Mouse (Mus musculus) MEL (cell line): ENCODE measurements around the gene Olfr231. TPM values are rescaled to one million over a fixed set of nuclear protein-coding genes. Genes with fewer than 3 reads are reported as not detected.

Experiments
- DNase-seq: peaks from one replicate; pipeline ENCODE4 v3.0.0; 2011; ENCODE audit warnings: low read depth, low spot score
- H3K27ac ChIP-seq: 2 replicates; pipeline ENCODE4 v1.5.1; 2012; ENCODE audit warnings: low read depth, mild to moderate bottlenecking, control low read depth, low read length, moderate library complexity; ENCODE audit not compliant: control insufficient read depth
- H3K27me3 ChIP-seq, 2 experiments: fragments of 150-350 bp in 1 of 2; sonication (generic) in 1 of 2; 2 replicates each; pipeline ENCODE4 v1.6.1; 2012; ENCODE audit warnings: low read length in 2 of 2, mild to moderate bottlenecking in 2 of 2, improper control_type of control experiment in 1 of 2, moderate library complexity in 1 of 2; ENCODE audit not compliant: insufficient read depth in 2 of 2, control insufficient read depth in 1 of 2
- H3K36me3 ChIP-seq, 2 experiments: 2 replicates each; pipeline ENCODE4 v1.6.1; 2012 to 2014; ENCODE audit warnings: low read length in 2 of 2, improper control_type of control experiment in 1 of 2, inconsistent platforms in 1 of 2, mild to moderate bottlenecking in 1 of 2; ENCODE audit not compliant: insufficient read depth in 2 of 2, control insufficient read depth in 1 of 2
- H3K4me1 ChIP-seq, 2 experiments: fragments of 150-350 bp in 1 of 2; sonication (generic) in 1 of 2; 2 replicates each; pipeline ENCODE4 v1.6.1; 2012; ENCODE audit warnings: low read length in 2 of 2, improper control_type of control experiment in 1 of 2, mild to moderate bottlenecking in 1 of 2; ENCODE audit not compliant: insufficient read depth in 2 of 2, control insufficient read depth in 1 of 2
- H3K4me3 ChIP-seq, 2 experiments: fragments of 150-350 bp in 1 of 2; sonication (generic) in 1 of 2; 2 replicates each; pipeline ENCODE4 v1.5.1; 2012; ENCODE audit warnings: low read depth in 2 of 2, low read length in 2 of 2, mild to moderate bottlenecking in 2 of 2, moderate library complexity in 2 of 2, control low read depth in 1 of 2, improper control_type of control experiment in 1 of 2; ENCODE audit not compliant: control insufficient read depth in 1 of 2, insufficient read depth in 1 of 2
- H3K79me2 ChIP-seq: 2 replicates; pipeline ENCODE4 v1.6.1; 2012; ENCODE audit warnings: mild to moderate bottlenecking, low read length, moderate library complexity; ENCODE audit not compliant: control insufficient read depth, poor library complexity, insufficient read depth
- H3K9ac ChIP-seq: 2 replicates; pipeline ENCODE4 v1.6.1; 2012; ENCODE audit warnings: low read depth, mild to moderate bottlenecking, control low read depth, low read length, moderate library complexity; ENCODE audit not compliant: control insufficient read depth, poor library complexity, severe bottlenecking
- H3K9me3 ChIP-seq: fragments of 150-350 bp; sonication (generic); replicated peaks from 2 replicates; pipeline ENCODE4 v1.6.1; 2012; ENCODE audit warnings: mild to moderate bottlenecking, low read length, improper control_type of control experiment, moderate library complexity; ENCODE audit not compliant: insufficient read depth
- BHLHE40 ChIP-seq: IDR thresholded peaks from 2 replicates; pipeline ENCODE4 v1.6.1; 2012; ENCODE audit warnings: low read depth, mild to moderate bottlenecking, inconsistent platforms, low read length, improper control_type of control experiment, borderline replicate concordance
- CTCF ChIP-seq, 3 experiments: IDR thresholded peaks in 2 of 3; conservative IDR thresholded peaks in 1 of 3; 2 replicates each; pipeline ENCODE4 v1.5.1; 2011 to 2012; ENCODE audit warnings: low read length in 3 of 3, low read depth in 2 of 3, mild to moderate bottlenecking in 2 of 3, improper control_type of control experiment in 1 of 3, inconsistent platforms in 1 of 3, mixed read lengths in 1 of 3, moderate library complexity in 1 of 3; ENCODE audit not compliant: control insufficient read depth in 1 of 3, insufficient read depth in 1 of 3, poor library complexity in 1 of 3, severe bottlenecking in 1 of 3
- ELF1 ChIP-seq: IDR thresholded peaks from 2 replicates; pipeline ENCODE4 v1.6.1; 2014; ENCODE audit warnings: low read depth, mild to moderate bottlenecking, inconsistent platforms, low read length, improper control_type of control experiment, moderate library complexity
- ETS1 ChIP-seq: IDR thresholded peaks from 2 replicates; pipeline ENCODE4 v1.6.1; 2012; ENCODE audit warnings: low read depth, mild to moderate bottlenecking, inconsistent platforms, low read length, improper control_type of control experiment, moderate library complexity
- GATA1 ChIP-seq: IDR thresholded peaks from 2 replicates; pipeline ENCODE4 v1.6.1; 2011; ENCODE audit warnings: low read depth, low read length, improper control_type of control experiment
- HCFC1 ChIP-seq: IDR thresholded peaks from 2 replicates; pipeline ENCODE4 v1.6.1; 2012; ENCODE audit warnings: low read depth, mild to moderate bottlenecking, inconsistent platforms, low read length, improper control_type of control experiment, moderate library complexity
- KAT2A ChIP-seq: conservative IDR thresholded peaks from 2 replicates; pipeline ENCODE4 v1.6.1; 2012; ENCODE audit warnings: low read depth, low read length, improper control_type of control experiment, inconsistent platforms
- MAFK ChIP-seq: IDR thresholded peaks from 2 replicates; pipeline ENCODE4 v1.6.1; 2011; ENCODE audit warnings: low read depth, mild to moderate bottlenecking, low read length, improper control_type of control experiment, borderline replicate concordance
- MAX ChIP-seq: IDR thresholded peaks from 2 replicates; pipeline ENCODE4 v1.6.1; 2011; ENCODE audit warnings: low read length, improper control_type of control experiment
- MEF2A ChIP-seq: IDR thresholded peaks from 2 replicates; pipeline ENCODE4 v1.6.1; 2014; ENCODE audit warnings: low read depth, mild to moderate bottlenecking, inconsistent platforms, low read length, improper control_type of control experiment; ENCODE audit not compliant: poor library complexity, insufficient replicate concordance, severe bottlenecking; ENCODE audit errors: extremely low read depth
- MXI1 ChIP-seq: IDR thresholded peaks from 2 replicates; pipeline ENCODE4 v1.6.1; 2011; ENCODE audit warnings: mild to moderate bottlenecking, low read depth, low read length, improper control_type of control experiment
- MYB ChIP-seq: IDR thresholded peaks from 2 replicates; pipeline ENCODE4 v1.6.1; 2011; ENCODE audit warnings: mild to moderate bottlenecking, low read depth, low read length, improper control_type of control experiment
- NRF1 ChIP-seq: IDR thresholded peaks from 2 replicates; pipeline ENCODE4 v1.6.1; 2014; ENCODE audit warnings: low read depth, mild to moderate bottlenecking, inconsistent platforms, low read length, improper control_type of control experiment, moderate library complexity; ENCODE audit not compliant: poor library complexity, insufficient read depth, severe bottlenecking
- POLR2A ChIP-seq, 2 experiments: IDR thresholded peaks; 2 replicates each; pipeline ENCODE4 v1.6.1; 2011 to 2012; ENCODE audit warnings: low read length in 2 of 2, mild to moderate bottlenecking in 2 of 2, control low read depth in 1 of 2, improper control_type of control experiment in 1 of 2, low read depth in 1 of 2, moderate library complexity in 1 of 2; ENCODE audit not compliant: control insufficient read depth in 1 of 2, insufficient read depth in 1 of 2, poor library complexity in 1 of 2
- POLR2AphosphoS5 ChIP-seq: IDR thresholded peaks from 2 replicates; pipeline ENCODE4 v1.6.1; 2012; ENCODE audit warnings: low read depth, borderline replicate concordance, mild to moderate bottlenecking, inconsistent platforms, low read length, moderate library complexity, mixed read lengths
- RAD21 ChIP-seq: IDR thresholded peaks from 2 replicates; pipeline ENCODE4 v1.6.1; 2011; ENCODE audit warnings: mild to moderate bottlenecking, low read depth, low read length, improper control_type of control experiment
- SIN3A ChIP-seq: IDR thresholded peaks from 2 replicates; pipeline ENCODE4 v1.6.1; 2012; ENCODE audit warnings: low read length, improper control_type of control experiment, inconsistent platforms
- SMC3 ChIP-seq: IDR thresholded peaks from 2 replicates; pipeline ENCODE4 v1.6.1; 2011; ENCODE audit warnings: low read depth, low read length, improper control_type of control experiment
- TAL1 ChIP-seq: IDR thresholded peaks from 2 replicates; pipeline ENCODE4 v1.6.1; 2012; ENCODE audit warnings: mild to moderate bottlenecking, inconsistent platforms, low read length, moderate library complexity, mixed read lengths
- TCF12 ChIP-seq: IDR thresholded peaks from 2 replicates; pipeline ENCODE4 v1.6.1; 2014; ENCODE audit warnings: low read depth, mild to moderate bottlenecking, inconsistent platforms, low read length, improper control_type of control experiment, moderate library complexity
- ZC3H11A ChIP-seq: IDR thresholded peaks from 2 replicates; pipeline ENCODE4 v1.6.1; 2012; ENCODE audit warnings: low read depth, mild to moderate bottlenecking, inconsistent platforms, low read length, improper control_type of control experiment
- ZKSCAN1 ChIP-seq: IDR thresholded peaks from 2 replicates; pipeline ENCODE4 v1.6.1; 2012; ENCODE audit warnings: low read depth, mild to moderate bottlenecking, inconsistent platforms, low read length, improper control_type of control experiment, moderate library complexity
- ZNF384 ChIP-seq: IDR thresholded peaks from 2 replicates; pipeline ENCODE4 v1.6.1; 2012; ENCODE audit warnings: low read depth, mild to moderate bottlenecking, inconsistent platforms, low read length, improper control_type of control experiment
- polyA plus RNA-seq, 2 experiments: library from polyadenylated mRNA; stranded (reverse) in 1 of 2; unstranded in 1 of 2; fragments of >175 nt in 1 of 2; fragments of >200 nt in 1 of 2; gene quantifications; 2 replicates each; pipeline versions ENCODE4 v1.2.1 to v1.2.4; 2012; ENCODE audit warnings: low replicate concordance in 2 of 2, low read depth in 1 of 2; ENCODE audit not compliant: insufficient read length in 2 of 2, insufficient read depth in 1 of 2, missing spikeins in 1 of 2
- total RNA-seq: library from RNA; depleted of rRNA; stranded (reverse); fragments of 300-350 nt; gene quantifications from 2 replicates; pipeline ENCODE4 v1.2.3, GENCODE M21; 2012

The Olfr231 gene
- total and polyA plus RNA-seq, 3 experiments = not detected

- Histone ChIP-seq H3K27me3 (no peaks in the 10 kb centered on the region; a peak in 1 of 4 replicates), H3K4me3 (no peak overlapping the region), H3K79me2 (no peaks in the 10 kb centered on the region), H3K36me3 (no peaks in the 10 kb centered on the region; a peak in 1 of 4 replicates), H3K4me1 (peaks cover 0 to 7% of the 10 kb centered on the region in 2 experiments; a peak in 1 of 4 replicates), H3K9me3 (no peaks in the 10 kb centered on the region), H3K27ac (no peak overlapping the region), H3K9ac (no peak overlapping the region)
- DNase-seq = no peak
- TF ChIP-seq SIN3A (no peak), ELF1 (no peak), MAFK (no peak), MXI1 (no peak), TAL1 (no peak), NRF1 (no peak), CTCF (IDR thresholded peaks at IDR 0.05 in 2 of 3, conservative IDR thresholded peaks at IDR 0.05 in 1 of 3; ENCODE audit: control insufficient read depth in 1 of 3, insufficient read depth in 1 of 3, low read depth in 2 of 3, low read length in 3 of 3, poor library complexity in 1 of 3, severe bottlenecking in 1 of 3) (no peak), RAD21 (no peak), ETS1 (no peak), ZNF384 (no peak), HCFC1 (no peak), POLR2AphosphoS5 (no peak), MEF2A (no peak), MAX (no peak), BHLHE40 (no peak), ZC3H11A (no peak), GATA1 (no peak), KAT2A (no peak), POLR2A (IDR thresholded peaks at IDR 0.05; ENCODE audit: control insufficient read depth in 1 of 2, insufficient read depth in 1 of 2, low read depth in 1 of 2, low read length in 2 of 2, poor library complexity in 1 of 2) (no peak)
Measured at GRCm38 (mm10) chr1:174157622-174158021, 36.7 kb upstream of the Olfr231 start.

- no peaks in the 10 kb centered on the region for H3K9me3 ChIP-seq
- no peaks in the 10 kb centered on the region; a peak in 1 of 4 replicates for H3K36me3 ChIP-seq
- no peak within 1 kb of the TSS for H3K4me3 ChIP-seq
- H3K27ac ChIP-seq = no peak within 1 kb of the TSS
- no peak for DNase-seq
- H3K27me3 ChIP-seq = peaks cover 0 to 3% of the 10 kb centered on the region in 2 experiments; a peak in 2 of 4 replicates
- no peaks in the 10 kb centered on the region for H3K79me2 ChIP-seq
- no peak within 1 kb of the TSS for H3K9ac ChIP-seq
- TF ChIP-seq SMC3 (no peak), CTCF (IDR thresholded peaks at IDR 0.05 in 2 of 3, conservative IDR thresholded peaks at IDR 0.05 in 1 of 3; ENCODE audit: control insufficient read depth in 1 of 3, insufficient read depth in 1 of 3, low read depth in 2 of 3, low read length in 3 of 3, poor library complexity in 1 of 3, severe bottlenecking in 1 of 3) (no peak), SIN3A (no peak), TCF12 (no peak), ZKSCAN1 (no peak), MYB (no peak), MAX (no peak), ZNF384 (no peak)
- H3K4me1 ChIP-seq = peaks cover 0 to 7% of the 10 kb centered on the region in 2 experiments; a peak in 1 of 4 replicates
Measured at GRCm38 (mm10) chr1:174155333-174155732, 34.4 kb upstream of the Olfr231 start, which contains the start of gene Olfr420. Olfr420 (plus strand) TSS chr1:174155633.
